Mouse (Mus musculus) layer of hippocampus, postnatal 14 days (tissue): ENCODE measurements around the gene Ctsf. TPM values are rescaled to one million over a fixed set of nuclear protein-coding genes. Genes with fewer than 3 reads are reported as not detected.
"Not testable (repeated sequence)": the region's sequence is repeated elsewhere in the genome, so short reads cannot be mapped to it uniquely, and the experiment has no call there.

Source experiments
- DNase-seq, 2 experiments: peaks; one replicate each; pipeline ENCODE4 v3.0.0; 2021 to 2022; ENCODE audit warnings: low spot score in 2 of 2, mixed read lengths in 1 of 2
- long read RNA-seq, 2 experiments: library from polyadenylated mRNA; stranded (forward); transcript quantifications; one replicate each; pipeline ENCODE4 v2.0.0; 2021
- total RNA-seq, 2 experiments: library from RNA; stranded (reverse); gene quantifications; 2 replicates each; pipeline ENCODE4 v1.2.3; 2021

The Ctsf gene
- total RNA-seq = 100 to 1,000 TPM; 103 to 125 TPM
- long read RNA-seq, experiment 1, transcript Ctsf-211 (13 exons, 2,093 nt) = minor isoform, 6 of 174 reads
- long read RNA-seq, experiment 1, transcript Ctsf-201 (14 exons, 1,980 nt) = major isoform, 139 of 174 reads
- long read RNA-seq, experiment 1, partial matches to known transcripts = 4 of 174 reads
- long read RNA-seq, experiment 1, other reads (novel, unspliced or antisense) = 24 of 174 reads
- long read RNA-seq, experiment 2, transcript Ctsf-201 (14 exons, 1,980 nt) = major isoform, 152 of 178 reads
- long read RNA-seq, experiment 2, partial matches to known transcripts = 8 of 178 reads
- long read RNA-seq, experiment 2, other reads (novel, unspliced or antisense) = 14 of 178 reads

GRCm38 (mm10) chr19:4854552-4855469 lies at the start of gene Ctsf:
Ctsf (plus strand) TSS chr19:4855130.
- peak; percentile 85 to 93 for DNase-seq

DNA sequence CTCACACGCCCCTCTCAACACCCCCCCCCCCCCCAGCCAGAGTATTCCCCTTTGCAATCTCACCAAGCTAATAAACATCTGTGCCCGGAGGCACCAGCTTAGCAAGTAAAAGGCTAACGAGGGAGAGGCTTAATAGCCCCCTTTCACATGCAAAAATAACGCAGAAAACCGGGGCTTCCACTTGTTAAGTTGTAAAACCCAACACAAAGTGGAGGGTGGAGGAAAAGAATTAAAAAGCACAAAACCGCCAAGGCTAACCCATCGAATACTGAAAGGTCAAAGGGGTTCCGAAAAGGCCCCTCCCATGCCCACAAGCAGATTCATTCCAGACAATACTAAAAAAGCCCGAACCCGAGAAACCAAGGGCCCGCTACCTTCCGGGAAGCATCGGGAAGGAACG lies 44.6 kb upstream of the Ctsf start:
- DNase-seq = no peak

DNA sequence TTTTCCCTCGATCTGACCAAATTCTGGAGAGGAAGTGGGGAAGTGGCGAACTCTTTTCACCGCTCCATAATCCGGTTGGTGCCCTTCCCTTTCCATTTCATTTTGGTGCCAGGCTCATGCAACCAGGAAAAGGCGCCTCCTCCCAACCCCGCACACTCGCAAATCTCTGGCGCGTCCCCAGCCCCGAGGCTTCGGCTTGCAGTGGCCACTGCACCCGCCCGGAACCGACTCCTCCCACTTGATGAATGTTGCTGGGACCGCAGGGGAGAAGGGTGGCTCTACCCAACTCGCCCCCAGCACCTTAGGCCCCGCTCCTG lies 44.2 kb upstream of the Ctsf start:
- no peak for DNase-seq

- DNase-seq = peak; percentile 99
These were observed 43.6 kb upstream of the Ctsf start, which contains the start of the genes Gm21992 and Rbm14 for GRCm38 (mm10) chr19:4811063-4811908. Gm21992 (minus strand) TSS chr19:4811612. Rbm14 (minus strand) TSS chr19:4811634.

DNA sequence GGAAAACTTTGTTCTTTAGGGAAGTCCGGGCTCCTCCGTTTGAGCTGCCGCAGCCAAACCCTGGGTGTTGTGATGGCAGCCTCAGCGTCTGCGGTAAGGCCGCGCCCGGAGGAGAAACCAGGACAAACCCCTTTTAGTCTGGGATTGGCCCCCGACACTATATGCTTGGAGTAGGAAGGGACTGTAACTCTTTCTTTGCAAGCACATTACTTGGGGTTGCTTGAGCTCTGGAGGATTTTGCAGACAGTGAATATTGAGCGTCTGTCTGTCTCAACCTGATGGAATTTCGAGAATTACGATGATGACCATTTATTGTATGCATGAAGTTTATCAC lies 43.1 kb upstream of the Ctsf start:
- no peak for DNase-seq

DNA sequence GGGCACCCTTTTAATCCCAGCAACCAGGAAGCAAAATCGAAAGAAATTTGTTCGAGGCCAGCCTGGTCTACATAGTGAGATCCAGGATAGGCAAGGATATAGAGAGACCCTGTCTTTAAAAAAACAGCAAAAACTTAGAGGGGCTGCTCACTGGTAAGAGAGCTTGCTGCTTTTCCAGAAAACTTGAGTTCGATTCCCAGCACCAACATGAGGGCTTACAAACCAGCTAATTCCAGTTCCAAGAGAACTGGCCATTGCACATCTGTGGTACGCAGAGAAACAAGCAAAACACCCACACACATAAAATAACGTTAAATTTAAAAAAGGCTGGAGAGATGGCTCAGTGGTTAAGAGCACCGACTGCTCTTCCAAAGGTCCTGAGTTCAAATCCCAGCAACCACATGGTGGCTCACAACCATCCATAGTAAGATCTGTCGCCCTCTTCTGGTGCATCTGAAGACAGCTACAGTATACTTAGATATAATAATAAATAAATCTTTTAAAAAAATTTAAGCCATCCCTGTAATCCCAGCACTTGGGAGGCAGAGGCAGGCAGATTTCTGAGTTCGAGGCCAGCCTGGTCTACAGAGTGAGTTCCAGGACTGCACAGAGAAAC lies 42.5 kb upstream of the Ctsf start:
- DNase-seq = not testable (repeated sequence)

DNA sequence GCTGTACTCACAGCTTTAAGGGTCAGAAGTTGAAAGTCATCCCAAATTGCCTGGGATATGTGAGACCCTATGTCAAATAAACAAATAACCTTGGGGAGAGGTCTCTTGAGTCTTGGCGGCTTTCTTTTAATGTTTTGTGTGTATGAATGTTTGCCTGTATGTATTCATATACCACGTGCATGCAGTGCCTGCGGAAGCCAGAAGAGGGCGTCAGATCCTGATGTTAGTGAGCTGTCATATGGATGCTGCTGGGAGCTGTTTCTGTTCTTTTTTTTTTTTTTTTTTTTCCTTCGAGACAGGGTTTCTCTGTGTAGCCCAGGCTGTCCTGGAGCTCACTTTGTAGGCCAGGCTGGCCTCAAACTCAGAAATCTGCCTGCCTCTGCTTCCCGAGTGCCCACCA lies 41.9 kb upstream of the Ctsf start:
- DNase-seq = no peak

DNA sequence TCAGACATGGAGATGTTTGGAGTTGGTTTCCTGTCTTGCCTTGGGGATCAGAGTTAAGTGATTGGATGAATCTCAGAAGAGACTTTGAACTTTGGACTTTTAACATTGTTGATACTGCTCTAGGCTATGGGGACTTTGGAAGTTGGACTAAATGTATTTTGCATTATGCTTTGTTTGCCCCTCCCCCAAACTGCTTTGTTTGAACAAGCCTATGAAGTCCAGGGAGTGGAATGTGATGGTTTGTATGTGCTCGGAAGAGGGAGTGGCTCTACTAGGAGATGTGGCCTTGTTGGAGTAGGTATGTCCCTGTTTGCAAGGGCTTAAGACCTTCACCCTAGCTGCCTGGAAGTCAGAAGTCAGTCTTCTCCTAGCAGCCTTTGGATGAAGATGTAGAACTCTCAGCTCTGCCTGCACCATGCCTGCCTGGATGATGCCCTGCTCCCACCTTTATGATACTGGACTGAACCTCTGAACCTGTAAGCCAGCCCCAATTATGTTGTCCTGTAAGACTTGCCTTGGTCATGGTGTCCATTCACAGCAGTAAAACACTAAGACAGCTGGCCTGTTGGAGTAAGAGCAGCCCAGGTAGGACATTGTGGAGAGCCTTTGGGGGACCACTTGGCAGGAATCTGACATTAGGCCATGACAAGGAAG lies 37.6 kb upstream of the Ctsf start:
- no peak for DNase-seq

GRCm38 (mm10) chr19:4820678-4821303 lies 34.1 kb upstream of the Ctsf start:
- DNase-seq = peak; percentile 74 to 90

DNA sequence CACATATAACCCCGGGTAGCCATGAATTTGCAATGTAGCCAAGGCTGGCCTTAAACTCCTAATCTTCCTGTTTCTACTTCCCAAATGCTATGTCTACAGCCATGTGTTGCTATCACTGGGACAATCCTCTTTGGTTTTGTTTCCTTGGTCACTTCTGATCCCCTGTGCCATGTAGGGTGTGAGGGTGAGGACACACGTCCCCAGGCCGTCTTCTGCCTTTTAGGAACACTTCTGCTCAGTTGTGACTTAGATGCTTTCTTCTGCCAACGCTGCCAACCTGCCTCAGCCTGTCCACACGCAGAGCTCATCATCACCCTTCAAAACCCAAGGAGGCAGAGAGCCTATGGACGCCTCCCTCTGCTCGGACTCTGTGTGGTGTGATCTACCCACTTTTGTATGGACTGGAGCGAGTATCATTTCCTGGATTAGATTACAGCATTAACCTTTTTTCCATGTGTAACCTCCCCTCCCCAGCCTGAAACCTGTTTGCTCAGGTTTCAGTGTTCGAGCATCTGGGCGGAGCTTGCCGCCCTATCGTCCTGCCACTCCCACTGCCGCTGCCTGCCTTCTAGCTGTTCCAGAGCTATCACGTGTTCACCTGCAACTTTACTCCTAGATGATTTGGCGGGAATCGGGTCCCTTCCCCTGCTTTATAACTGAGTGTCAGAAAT lies 26.4 kb upstream of the Ctsf start:
- no peak for DNase-seq

- peak; percentile 57 to 80 for DNase-seq
These were observed 25.8 kb upstream of the Ctsf start for GRCm38 (mm10) chr19:4829156-4829555.

- no peak for DNase-seq
These were observed 21.0 kb upstream of the Ctsf start for GRCm38 (mm10) chr19:4833977-4834376.

DNA sequence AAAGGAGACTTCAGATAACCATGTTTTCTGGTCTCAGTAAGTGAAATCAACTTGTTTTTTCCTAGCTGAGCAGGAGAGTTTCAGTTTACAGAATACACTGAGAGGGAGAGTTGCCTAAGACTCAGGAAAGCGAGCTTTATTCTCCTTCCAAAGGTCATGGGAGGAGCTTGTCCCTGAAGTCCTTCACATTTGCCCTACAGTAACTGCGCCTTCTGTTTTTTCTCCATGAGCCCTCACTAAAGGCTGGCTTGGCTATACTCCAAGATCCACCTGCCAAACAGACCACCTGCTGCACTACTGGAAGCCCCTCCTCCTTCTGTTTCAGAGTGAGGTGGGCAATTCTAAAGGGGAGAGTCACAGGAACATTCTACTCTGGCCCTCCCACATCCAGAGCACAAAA lies 18.8 kb upstream of the Ctsf start:
- DNase-seq = no peak

DNA sequence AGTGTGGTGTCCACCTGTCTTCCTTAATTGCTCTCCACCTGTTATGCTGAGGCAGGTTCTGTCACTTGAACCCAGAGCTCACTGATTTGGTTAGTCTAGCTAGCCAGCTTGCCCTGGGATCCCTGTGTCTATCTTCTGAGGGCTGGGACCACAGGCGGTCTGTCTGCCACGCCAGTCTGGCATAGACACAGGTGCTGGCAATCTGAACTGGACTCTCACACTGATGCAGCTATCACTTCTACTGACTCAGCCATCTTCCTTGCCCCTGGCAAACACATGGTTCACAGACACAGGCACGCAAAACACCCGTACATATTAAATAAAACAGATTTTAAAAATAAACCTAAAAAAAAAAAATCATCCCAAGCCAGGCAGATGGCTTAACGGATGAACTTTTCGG lies 17.9 kb upstream of the Ctsf start:
- DNase-seq = no peak

DNA sequence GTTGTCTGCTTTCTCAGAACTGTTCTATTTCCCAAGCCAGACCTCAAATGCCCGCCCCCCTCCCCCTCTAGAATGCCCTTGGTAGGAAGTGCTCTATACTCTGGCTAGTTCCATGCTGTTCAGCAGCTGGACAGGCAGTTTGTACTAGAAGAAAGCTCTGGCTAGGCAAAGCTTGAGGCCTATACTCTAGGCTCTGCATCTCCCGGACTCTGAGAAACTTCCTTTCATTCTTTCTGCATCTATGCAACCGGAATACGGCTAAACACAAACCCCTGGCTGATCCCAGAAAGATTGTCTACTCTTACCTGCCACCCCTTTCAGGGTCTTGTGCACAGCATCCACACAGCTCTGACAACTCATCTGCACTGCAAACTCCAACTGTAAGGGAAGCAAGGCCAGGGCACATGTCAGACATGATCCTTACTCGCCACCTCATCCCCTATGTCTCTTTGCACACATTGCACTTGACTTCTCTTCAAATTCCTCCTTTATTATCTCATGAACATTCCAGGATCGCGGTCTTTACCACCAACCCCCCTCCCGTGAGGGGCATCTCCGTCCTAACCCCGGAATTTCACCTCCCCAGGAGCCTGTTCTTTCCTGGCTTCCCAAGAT lies 16.3 kb upstream of the Ctsf start:
- DNase-seq = no peak

DNA sequence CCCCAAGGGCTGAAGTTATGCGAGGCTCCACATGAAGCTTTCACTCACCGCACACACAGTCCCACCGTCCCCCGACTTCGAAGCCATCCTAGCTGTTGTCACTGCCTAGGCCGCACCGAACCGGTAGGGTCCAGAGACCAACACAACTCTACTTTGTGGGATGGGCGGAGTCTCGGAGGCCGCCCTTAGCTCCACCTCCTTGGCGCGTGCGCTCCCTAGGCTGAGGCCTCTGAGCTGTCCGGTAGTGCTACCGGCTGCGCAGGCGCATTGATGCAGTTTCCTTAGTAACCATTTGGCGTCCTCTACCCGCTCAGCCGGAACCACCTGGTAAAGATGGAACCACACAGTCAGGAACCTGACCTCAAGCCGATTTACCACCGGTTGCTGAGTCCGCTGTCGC lies 15.8 kb upstream of the Ctsf start, which contains the start of the genes Ccs and Ccdc87:
Ccs (minus strand) TSS at position 184 of the 400 bp plus-strand sequence.
Ccdc87 (plus strand) TSS at position 218 of the 400 bp plus-strand sequence.
- peak; percentile 89 to 97 for DNase-seq

GRCm38 (mm10) chr19:4840848-4841247 lies 14.1 kb upstream of the Ctsf start:
- DNase-seq = no peak

GRCm38 (mm10) chr19:4842611-4843010 lies 12.3 kb upstream of the Ctsf start:
- no peak for DNase-seq

DNA sequence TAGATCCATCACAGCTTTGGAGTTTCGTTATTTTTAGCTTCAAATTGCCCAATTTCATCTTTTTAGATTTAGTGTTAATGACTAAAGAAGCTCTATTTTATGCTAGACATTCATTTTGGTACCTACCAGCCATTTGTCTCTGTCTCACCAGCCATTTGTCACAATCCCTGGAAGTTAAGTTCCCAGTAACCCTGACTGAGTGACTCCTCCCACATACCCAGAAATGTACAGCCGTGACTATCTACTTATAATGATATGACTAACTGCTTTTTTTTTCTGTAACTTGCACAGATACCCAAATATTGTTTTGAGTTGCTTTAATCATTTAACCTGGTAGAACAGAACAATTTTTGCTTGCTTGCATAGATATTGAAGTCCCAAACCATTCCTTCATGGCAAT lies 9.1 kb upstream of the Ctsf start:
- DNase-seq = no peak
